22 mouse cellular contexts compared by ENCODE assay signal in genomic region chr9:22690234-22690633, GRCm38 (mm10).
A peak's percentile ranks its signal among the peaks of the same experiment; 100 is the strongest.
DNase-seq lines count a peak whose midpoint lies in the region; ATAC-seq lines count a peak whose summit lies in the region.
"Had no signal": no experiment of that assay in that cellular context is flagged by ENCODE, and none has a peak within 500 bp of the region (broad histone marks: within the 10 kb centered on the region; RNA-seq: fewer than 3 reads in every experiment).

No protein-coding gene starts in this region.

- H3K4me3 ChIP-seq in hindbrain, embryonic 11.5 days (ENCODE audit: low read depth, low read length): no peak overlapping the region
- no peak overlapping the region for H3K4me3 ChIP-seq in hindbrain, embryonic 16.5 days (ENCODE audit: low read length)
- H3K4me3 ChIP-seq in hindbrain, embryonic 14.5 days (replicated peaks; ENCODE audit: low read length): no peak overlapping the region
- no peak overlapping the region for H3K4me3 ChIP-seq in neural tube, embryonic 15.5 days (replicated peaks)
- H3K4me3 ChIP-seq in forebrain, embryonic 14.5 days (ENCODE audit: low read depth, low read length): no peak overlapping the region
- H3K4me3 ChIP-seq: erythroblast, embryonic 14.5 days; heart, embryonic 10.5 days; layer of hippocampus, adult 2 months; limb, embryonic 15.5 days; liver, embryonic 15.5 days had no signal

- H3K27me3 ChIP-seq in hindbrain, embryonic 11.5 days (ENCODE audit: control insufficient read depth, insufficient read depth, low read length): no peaks in the 10 kb centered on the region
- no peaks in the 10 kb centered on the region for H3K27me3 ChIP-seq in hindbrain, embryonic 16.5 days (replicated peaks; ENCODE audit: control insufficient read depth, insufficient read depth, low read length)
- H3K27me3 ChIP-seq in hindbrain, embryonic 14.5 days (ENCODE audit: control insufficient read depth, insufficient read depth, low read length): no peaks in the 10 kb centered on the region
- no peaks in the 10 kb centered on the region for H3K27me3 ChIP-seq in neural tube, embryonic 15.5 days (replicated peaks)
- no peaks in the 10 kb centered on the region for H3K27me3 ChIP-seq in forebrain, embryonic 14.5 days (replicated peaks; ENCODE audit: control insufficient read depth, insufficient read depth, low read length)
- H3K27me3 ChIP-seq: liver, embryonic 15.5 days had no signal

- no peak overlapping the region for H3K9ac ChIP-seq in hindbrain, embryonic 11.5 days (ENCODE audit: low read depth, low read length)
- H3K9ac ChIP-seq in hindbrain, embryonic 16.5 days (ENCODE audit: low read depth, low read length): no peak overlapping the region
- H3K9ac ChIP-seq in hindbrain, embryonic 14.5 days: no peak overlapping the region
- H3K9ac ChIP-seq in neural tube, embryonic 15.5 days (replicated peaks): no peak overlapping the region
- no peak overlapping the region for H3K9ac ChIP-seq in forebrain, embryonic 14.5 days (ENCODE audit: low read length)
- H3K9ac ChIP-seq: limb, embryonic 15.5 days; liver, embryonic 15.5 days had no signal

- no peaks in the 10 kb centered on the region for H3K4me1 ChIP-seq in hindbrain, embryonic 11.5 days (replicated peaks; ENCODE audit: control insufficient read depth, insufficient read depth, low read length)
- no peaks in the 10 kb centered on the region for H3K4me1 ChIP-seq in hindbrain, embryonic 16.5 days (ENCODE audit: control insufficient read depth, insufficient read depth, low read depth, low read length)
- H3K4me1 ChIP-seq in hindbrain, embryonic 14.5 days (replicated peaks; ENCODE audit: control insufficient read depth, insufficient read depth, low read length): no peaks in the 10 kb centered on the region
- H3K4me1 ChIP-seq in neural tube, embryonic 15.5 days: peaks cover 5% of the 10 kb centered on the region; the same call in 1 of the 2 replicates
- no peaks in the 10 kb centered on the region for H3K4me1 ChIP-seq in forebrain, embryonic 14.5 days (ENCODE audit: control insufficient read depth, insufficient read depth, low read length)
- H3K4me1 ChIP-seq: heart, embryonic 10.5 days; limb, embryonic 15.5 days; liver, embryonic 15.5 days had no signal

- H3K27ac ChIP-seq in hindbrain, embryonic 11.5 days (ENCODE audit: low read depth, low read length): no peak overlapping the region
- H3K27ac ChIP-seq in hindbrain, embryonic 16.5 days (ENCODE audit: low read depth, low read length): no peak overlapping the region
- H3K27ac ChIP-seq in hindbrain, embryonic 14.5 days: no peak overlapping the region
- H3K27ac ChIP-seq in neural tube, embryonic 15.5 days (replicated peaks): no peak overlapping the region; the same call in 1 of the 2 replicates
- H3K27ac ChIP-seq in forebrain, embryonic 14.5 days (ENCODE audit: low read depth, low read length): no peak overlapping the region
- H3K27ac ChIP-seq: heart, embryonic 10.5 days; layer of hippocampus, adult 2 months; limb, embryonic 15.5 days; liver, embryonic 15.5 days; stomach, postnatal 0 days had no signal

- no peaks in the 10 kb centered on the region for H3K36me3 ChIP-seq in hindbrain, embryonic 11.5 days (ENCODE audit: control insufficient read depth, insufficient read depth, low read length)
- no peaks in the 10 kb centered on the region for H3K36me3 ChIP-seq in hindbrain, embryonic 16.5 days (ENCODE audit: control insufficient read depth, insufficient read depth, low read length)
- H3K36me3 ChIP-seq in hindbrain, embryonic 14.5 days (replicated peaks; ENCODE audit: control insufficient read depth, insufficient read depth): no peaks in the 10 kb centered on the region
- no peaks in the 10 kb centered on the region for H3K36me3 ChIP-seq in neural tube, embryonic 15.5 days
- no peaks in the 10 kb centered on the region for H3K36me3 ChIP-seq in forebrain, embryonic 14.5 days (ENCODE audit: control insufficient read depth, insufficient read depth, low read length)
- H3K36me3 ChIP-seq: heart, embryonic 10.5 days; limb, embryonic 15.5 days; liver, embryonic 15.5 days had no signal

- 30% methylated on average over 7 of the region's 7 CpGs for WGBS in hindbrain, embryonic 11.5 days
- 25% methylated on average over 7 of the region's 7 CpGs for WGBS in hindbrain, embryonic 16.5 days
- WGBS in hindbrain, embryonic 14.5 days: 17% methylated on average over 7 of the region's 7 CpGs
- WGBS in neural tube, embryonic 15.5 days: 12% methylated on average over 7 of the region's 7 CpGs
- whole genome bisulfite sequencing in forebrain, embryonic 14.5 days: 32% methylated on average over 7 of the region's 7 CpGs

- ATAC-seq in hindbrain, embryonic 11.5 days (ENCODE audit: low FRiP score): peak; percentile 80
- no peak for ATAC-seq in hindbrain, embryonic 16.5 days
- peak; percentile 53; the same call in 1 of the 2 replicates for ATAC-seq in hindbrain, embryonic 14.5 days (ENCODE audit: low FRiP score)
- peak; percentile 41; the same call in 1 of the 2 replicates for ATAC-seq in neural tube, embryonic 15.5 days (ENCODE audit: low FRiP score)
- ATAC-seq in forebrain, embryonic 14.5 days: no peak
- ATAC-seq: forebrain, embryonic 16.5 days had no signal

- H3K4me2 ChIP-seq in hindbrain, embryonic 11.5 days (replicated peaks; ENCODE audit: low read depth, low read length): no peak overlapping the region
- H3K4me2 ChIP-seq in hindbrain, embryonic 16.5 days (ENCODE audit: low read length): no peak overlapping the region
- H3K4me2 ChIP-seq in hindbrain, embryonic 14.5 days (replicated peaks): no peak overlapping the region
- H3K4me2 ChIP-seq in neural tube, embryonic 15.5 days: no peak overlapping the region
- no peak overlapping the region for H3K4me2 ChIP-seq in forebrain, embryonic 14.5 days (ENCODE audit: low read length)
- H3K4me2 ChIP-seq: limb, embryonic 15.5 days; liver, embryonic 15.5 days had no signal

- DNase-seq in hindbrain, embryonic 11.5 days (ENCODE audit: low spot score): peak; percentile 49
- peak; percentile 36 for DNase-seq in embryo, embryonic 10.5 days (ENCODE audit: low spot score)
- DNase-seq in hindbrain, embryonic 14.5 days (ENCODE audit: low spot score): no peak
- DNase-seq in forebrain, embryonic 14.5 days (ENCODE audit: low spot score): no peak
- DNase-seq in MN1 (ENCODE audit: low spot score): no peak
- DNase-seq: adrenal gland, adult 2 months; B cell, adult 2 months; cerebellum, adult 9-11 months; gastrocnemius, postnatal 36 days; heart, postnatal 14 days; kidney, adult 2 months; kidney, postnatal 10 days; right cerebral cortex, adult 18-20 months had no signal

- no peaks in the 10 kb centered on the region for H3K9me3 ChIP-seq in hindbrain, embryonic 11.5 days (ENCODE audit: control insufficient read depth, low read length)
- no peaks in the 10 kb centered on the region for H3K9me3 ChIP-seq in hindbrain, embryonic 16.5 days (ENCODE audit: control insufficient read depth, low read length)
- H3K9me3 ChIP-seq in hindbrain, embryonic 14.5 days (ENCODE audit: control insufficient read depth, low read length): no peaks in the 10 kb centered on the region
- H3K9me3 ChIP-seq in neural tube, embryonic 15.5 days (replicated peaks): no peaks in the 10 kb centered on the region
- no peaks in the 10 kb centered on the region for H3K9me3 ChIP-seq in forebrain, embryonic 14.5 days (replicated peaks; ENCODE audit: control insufficient read depth, low read length)
- H3K9me3 ChIP-seq: heart, embryonic 10.5 days; limb, embryonic 15.5 days; liver, embryonic 15.5 days had no signal

Comparison
In these comparisons a context has a peak if more than half of its experiments do, and no peak if none do; other contexts are left out.
1. ATAC-seq: peak in hindbrain, embryonic 11.5 days (single experiment), hindbrain, embryonic 14.5 days (single experiment) and neural tube, embryonic 15.5 days (single experiment); none in hindbrain, embryonic 16.5 days (single experiment) and forebrain, embryonic 14.5 days (single experiment).
2. DNase-seq: peak in hindbrain, embryonic 11.5 days (single experiment) and embryo, embryonic 10.5 days (single experiment); none in hindbrain, embryonic 14.5 days (single experiment), forebrain, embryonic 14.5 days (single experiment) and MN1 (single experiment).